Mouse (Mus musculus): ENCODE data around the gene Trpc6. TPM values are rescaled to one million over a fixed set of nuclear protein-coding genes. Genes with fewer than 3 reads are reported as not detected.

Trpc6 gene
- 0.50 and 1.1 TPM in 2 replicates for polyA plus RNA-seq (2014; fragmentation: Nextera tagmentation; extraction: Ambion mirVana)

DNA sequence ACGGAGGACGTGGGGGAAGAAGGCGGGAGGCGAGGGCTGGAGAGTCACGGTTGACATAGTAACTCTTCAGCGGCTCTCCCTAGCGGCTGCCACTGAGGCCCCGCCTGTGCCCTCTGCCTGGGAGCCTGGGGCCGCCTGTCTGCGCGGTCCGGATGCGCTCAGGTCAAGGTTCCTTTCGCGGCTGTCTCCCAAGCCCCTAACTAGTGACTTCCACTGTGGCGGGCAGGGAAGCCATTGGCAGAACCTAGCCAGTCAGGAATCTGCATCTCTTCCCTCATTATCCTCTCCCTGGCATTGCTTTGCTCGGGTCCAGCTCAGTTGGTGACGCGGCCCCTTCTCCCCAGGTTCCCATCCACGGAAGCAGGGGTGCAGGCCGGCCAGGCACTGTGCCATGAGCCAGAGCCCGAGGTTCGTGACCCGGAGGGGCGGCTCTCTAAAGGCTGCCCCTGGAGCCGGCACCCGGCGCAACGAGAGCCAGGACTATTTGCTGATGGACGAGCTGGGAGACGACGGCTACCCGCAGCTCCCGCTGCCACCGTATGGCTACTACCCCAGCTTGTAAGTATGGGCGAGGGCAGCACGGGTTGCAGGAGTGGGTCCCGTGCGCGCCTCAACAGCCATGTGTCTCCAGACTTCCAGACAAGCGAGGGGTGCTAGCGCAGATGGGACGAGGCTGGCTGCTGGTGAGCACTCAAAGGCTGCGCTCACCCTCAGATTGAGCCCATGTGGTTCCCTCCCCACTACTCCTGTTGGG is at the start of gene Trpc6:
Gene Trpc6, plus strand, starts transcription at position 102 of the 754 bp plus-strand sequence.
- peak; percentile 97 for ATAC-seq (ENCODE audit: low FRiP score, low TSS enrichment)
- H3K4me1 ChIP-seq (ENCODE audit: control insufficient read depth, insufficient read depth, low read length) = no peaks in the 10 kb centered on the region
- no peaks in the 10 kb centered on the region for H3K36me3 ChIP-seq (ENCODE audit: control insufficient read depth, insufficient read depth, low read length)
- under 1% methylated on average over 44 of the region's 44 CpGs for WGBS
- H3K27ac ChIP-seq (ENCODE audit: low read depth, low read length) = no peak within 1 kb of the TSS
- H3K9ac ChIP-seq (ENCODE audit: low read depth, low read length) = peak within 1 kb of the TSS; percentile 56
- no peaks in the 10 kb centered on the region for H3K9me3 ChIP-seq (ENCODE audit: control insufficient read depth, low read length)
- peak within 1 kb of the TSS; percentile 95 for H3K4me2 ChIP-seq (replicated peaks; ENCODE audit: low read depth, low read length)
- peak within 1 kb of the TSS; percentile 53 for H3K4me3 ChIP-seq (ENCODE audit: low read length)
- H3K27me3 ChIP-seq (ENCODE audit: control insufficient read depth, insufficient read depth, low read length) = no peaks in the 10 kb centered on the region

DNA sequence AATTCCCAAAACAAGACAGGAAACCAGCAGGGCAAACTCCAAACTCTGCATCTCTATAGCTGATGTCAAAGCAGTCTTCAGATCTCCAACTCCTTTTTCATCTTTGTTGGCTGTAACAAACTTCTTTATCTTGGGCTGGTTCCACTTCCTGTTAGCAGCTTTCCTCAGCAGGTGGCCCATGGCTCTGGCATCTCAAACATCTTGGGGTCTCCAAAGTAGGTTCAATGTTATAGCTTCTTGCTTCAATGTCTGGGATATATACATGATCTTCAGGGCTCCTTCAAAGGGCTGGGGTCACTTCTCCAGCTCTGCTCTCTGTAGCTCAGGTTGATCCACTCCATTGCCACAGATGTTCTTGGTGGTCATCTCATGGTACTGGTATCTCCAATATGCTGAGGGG is 23.0 kb upstream of the Trpc6 start:
- Histone ChIP-seq H3K4me2 (replicated peaks; ENCODE audit: low read depth, low read length) (no peak overlapping the region), H3K9ac (ENCODE audit: low read depth, low read length) (no peak overlapping the region), H3K36me3 (ENCODE audit: control insufficient read depth, insufficient read depth, low read length) (no peaks in the 10 kb centered on the region), H3K27me3 (ENCODE audit: control insufficient read depth, insufficient read depth, low read length) (no peaks in the 10 kb centered on the region), H3K27ac (ENCODE audit: low read depth, low read length) (no peak overlapping the region), H3K9me3 (ENCODE audit: control insufficient read depth, low read length) (no peaks in the 10 kb centered on the region), H3K4me3 (ENCODE audit: low read length) (no peak overlapping the region), H3K4me1 (ENCODE audit: control insufficient read depth, insufficient read depth, low read length) (no peaks in the 10 kb centered on the region)
- ATAC-seq (ENCODE audit: low FRiP score, low TSS enrichment) = no peak

DNA sequence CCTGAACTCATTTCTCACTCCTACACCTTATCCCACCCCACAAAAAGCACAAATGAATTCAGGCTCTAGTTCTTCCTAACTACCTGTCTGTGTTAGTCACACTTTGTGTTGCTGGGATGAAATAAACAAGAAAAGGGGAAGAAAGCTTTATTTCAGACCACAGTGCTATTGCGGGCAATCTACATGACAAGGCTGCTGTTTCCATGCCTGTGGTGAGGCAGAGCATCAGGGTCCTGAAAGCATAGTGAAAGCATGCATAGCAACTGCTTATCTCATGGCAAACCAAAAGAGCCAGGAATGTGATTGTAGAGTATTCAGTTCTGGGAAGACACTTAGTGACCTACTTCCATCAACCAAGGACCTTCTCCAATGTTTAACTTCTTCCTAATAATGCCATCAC is 10.3 kb upstream of the Trpc6 start:
- Histone ChIP-seq H3K27me3 (ENCODE audit: control insufficient read depth, insufficient read depth, low read length) (no peaks in the 10 kb centered on the region), H3K9ac (ENCODE audit: low read depth, low read length) (no peak overlapping the region), H3K27ac (ENCODE audit: low read depth, low read length) (no peak overlapping the region), H3K4me2 (replicated peaks; ENCODE audit: low read depth, low read length) (no peak overlapping the region), H3K36me3 (ENCODE audit: control insufficient read depth, insufficient read depth, low read length) (no peaks in the 10 kb centered on the region), H3K4me1 (ENCODE audit: control insufficient read depth, insufficient read depth, low read length) (no peaks in the 10 kb centered on the region), H3K4me3 (ENCODE audit: low read length) (no peak overlapping the region), H3K9me3 (ENCODE audit: control insufficient read depth, low read length) (no peaks in the 10 kb centered on the region)
- WGBS = 90% methylated on average over 1 of the region's 1 CpGs
- ATAC-seq (ENCODE audit: low FRiP score, low TSS enrichment) = no peak

DNA sequence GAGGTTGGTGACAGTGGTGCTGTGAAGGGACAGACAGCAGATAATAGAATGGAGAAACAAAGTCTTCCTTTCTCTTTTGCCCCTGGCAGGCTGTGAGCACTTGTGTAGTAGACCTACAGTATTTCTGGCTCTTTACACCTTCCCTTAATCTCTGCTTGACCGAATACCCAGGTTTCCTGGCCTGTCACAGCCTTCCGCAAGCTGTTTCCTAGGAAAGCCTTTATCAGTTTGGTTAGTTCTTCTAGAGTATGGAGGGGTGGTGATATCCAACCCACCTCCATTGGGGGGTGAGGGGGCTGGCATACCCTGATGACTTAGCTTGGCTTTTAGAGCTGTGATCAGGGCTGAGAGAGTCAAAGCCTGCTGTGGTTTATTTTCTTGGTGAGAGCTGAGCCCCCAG is 1.3 kb downstream of the Trpc6 start:
- ATAC-seq (ENCODE audit: low FRiP score, low TSS enrichment) = no peak
- 69% methylated on average over 2 of the region's 2 CpGs for WGBS
- H3K4me1 ChIP-seq (ENCODE audit: control insufficient read depth, insufficient read depth, low read length) = no peaks in the 10 kb centered on the region
- no peak overlapping the region for H3K4me2 ChIP-seq (replicated peaks; ENCODE audit: low read depth, low read length)
- no peaks in the 10 kb centered on the region for H3K9me3 ChIP-seq (ENCODE audit: control insufficient read depth, low read length)
- no peak overlapping the region for H3K4me3 ChIP-seq (ENCODE audit: low read length)
- no peaks in the 10 kb centered on the region for H3K36me3 ChIP-seq (ENCODE audit: control insufficient read depth, insufficient read depth, low read length)
- no peak overlapping the region for H3K27ac ChIP-seq (ENCODE audit: low read depth, low read length)
- H3K27me3 ChIP-seq (ENCODE audit: control insufficient read depth, insufficient read depth, low read length) = no peaks in the 10 kb centered on the region
- no peak overlapping the region for H3K9ac ChIP-seq (ENCODE audit: low read depth, low read length)

DNA sequence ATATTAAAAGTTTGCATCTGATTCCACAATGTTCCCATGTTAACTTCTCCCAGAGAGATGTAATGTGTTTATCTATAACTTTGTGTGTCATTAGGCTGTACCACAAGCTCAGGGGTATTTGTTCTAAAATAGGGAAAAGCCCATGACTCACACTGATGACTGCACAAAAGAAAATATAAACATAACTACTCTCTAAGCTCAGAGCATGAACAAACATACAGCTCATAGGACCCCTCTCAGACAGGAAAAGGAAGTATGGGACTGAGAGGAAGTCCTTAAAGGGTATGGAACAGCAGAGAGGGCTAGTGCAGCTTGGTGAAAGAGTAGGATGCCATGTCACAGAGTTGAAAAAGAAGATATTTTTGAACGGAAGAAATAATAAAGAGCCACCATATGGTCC is 14.6 kb downstream of the Trpc6 start:
- Histone ChIP-seq H3K4me2 (replicated peaks; ENCODE audit: low read depth, low read length) (no peak overlapping the region), H3K36me3 (ENCODE audit: control insufficient read depth, insufficient read depth, low read length) (no peaks in the 10 kb centered on the region), H3K27ac (ENCODE audit: low read depth, low read length) (no peak overlapping the region), H3K4me3 (ENCODE audit: low read length) (no peak overlapping the region), H3K9me3 (ENCODE audit: control insufficient read depth, low read length) (no peaks in the 10 kb centered on the region), H3K9ac (ENCODE audit: low read depth, low read length) (no peak overlapping the region), H3K4me1 (ENCODE audit: control insufficient read depth, insufficient read depth, low read length) (no peaks in the 10 kb centered on the region), H3K27me3 (ENCODE audit: control insufficient read depth, insufficient read depth, low read length) (no peaks in the 10 kb centered on the region)
- no peak for ATAC-seq (ENCODE audit: low FRiP score, low TSS enrichment)
- 68% methylated on average over 1 of the region's 1 CpGs for WGBS

DNA sequence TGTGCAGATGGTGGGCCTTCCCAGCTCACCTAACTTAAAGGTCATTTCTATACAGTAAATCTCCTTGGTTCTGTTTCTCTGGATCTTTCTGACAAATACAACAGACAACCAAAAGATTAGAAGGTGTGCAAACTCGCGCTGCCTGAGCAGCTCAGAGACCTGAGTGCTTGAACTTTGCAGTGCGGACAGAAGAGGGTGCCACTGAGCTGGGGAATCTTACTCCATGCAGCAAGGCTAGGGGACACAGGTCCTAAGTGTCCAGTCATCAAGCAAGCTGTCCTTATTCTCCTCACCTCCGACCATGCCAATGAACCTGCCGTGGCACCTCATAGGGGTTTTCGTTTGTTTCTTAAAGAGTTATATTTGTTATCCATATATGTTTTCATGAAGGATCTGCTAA is 48.7 kb downstream of the Trpc6 start:
- 0 out of 2 replicates have a peak, but pooled peaks have one; percentile 73 for ATAC-seq (ENCODE audit: low FRiP score, low TSS enrichment)

DNA sequence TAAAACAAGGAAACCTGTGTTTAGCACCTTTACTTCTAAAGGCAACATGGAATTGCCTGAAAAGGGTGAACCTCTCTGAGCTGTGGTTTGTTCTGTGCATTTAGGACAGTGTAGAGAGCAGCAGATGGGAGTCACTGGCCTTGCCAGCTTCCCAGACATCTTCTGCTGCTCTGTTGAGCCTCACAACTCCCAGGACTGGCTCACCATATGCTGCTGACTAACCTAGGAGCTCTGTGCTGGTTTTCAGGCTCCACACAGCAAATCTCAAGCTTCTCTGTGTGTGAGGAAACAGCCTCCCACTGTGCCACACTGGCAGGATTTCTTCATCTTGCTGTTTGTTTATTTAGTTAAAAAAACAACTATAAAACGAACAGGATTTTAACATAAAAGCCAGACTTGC is 53.1 kb downstream of the Trpc6 start:
- H3K36me3 ChIP-seq (ENCODE audit: control insufficient read depth, insufficient read depth, low read length) = no peaks in the 10 kb centered on the region
- H3K4me2 ChIP-seq (replicated peaks; ENCODE audit: low read depth, low read length) = no peak overlapping the region
- no peak for ATAC-seq (ENCODE audit: low FRiP score, low TSS enrichment)
- H3K9me3 ChIP-seq (ENCODE audit: control insufficient read depth, low read length) = no peaks in the 10 kb centered on the region
- H3K4me3 ChIP-seq (ENCODE audit: low read length) = no peak overlapping the region
- H3K9ac ChIP-seq (ENCODE audit: low read depth, low read length) = no peak overlapping the region
- H3K27me3 ChIP-seq (ENCODE audit: control insufficient read depth, insufficient read depth, low read length) = no peaks in the 10 kb centered on the region
- H3K4me1 ChIP-seq (ENCODE audit: control insufficient read depth, insufficient read depth, low read length) = no peaks in the 10 kb centered on the region
- 35% methylated on average over 1 of the region's 1 CpGs for WGBS
- no peak overlapping the region for H3K27ac ChIP-seq (ENCODE audit: low read depth, low read length)

More for the DNA sequence above, 48.7 kb downstream of the Trpc6 start:
- no peak overlapping the region for H3K9ac ChIP-seq (ENCODE audit: low read depth, low read length)
- H3K36me3 ChIP-seq (ENCODE audit: control insufficient read depth, insufficient read depth, low read length) = no peaks in the 10 kb centered on the region
- H3K4me2 ChIP-seq (replicated peaks; ENCODE audit: low read depth, low read length) = no peak overlapping the region
- H3K27me3 ChIP-seq (ENCODE audit: control insufficient read depth, insufficient read depth, low read length) = no peaks in the 10 kb centered on the region
- H3K27ac ChIP-seq (ENCODE audit: low read depth, low read length) = no peak overlapping the region
- H3K4me3 ChIP-seq (ENCODE audit: low read length) = no peak overlapping the region
- no peaks in the 10 kb centered on the region for H3K9me3 ChIP-seq (ENCODE audit: control insufficient read depth, low read length)
- WGBS = 53% methylated on average over 6 of the region's 6 CpGs
- no peaks in the 10 kb centered on the region for H3K4me1 ChIP-seq (ENCODE audit: control insufficient read depth, insufficient read depth, low read length)

DNA sequence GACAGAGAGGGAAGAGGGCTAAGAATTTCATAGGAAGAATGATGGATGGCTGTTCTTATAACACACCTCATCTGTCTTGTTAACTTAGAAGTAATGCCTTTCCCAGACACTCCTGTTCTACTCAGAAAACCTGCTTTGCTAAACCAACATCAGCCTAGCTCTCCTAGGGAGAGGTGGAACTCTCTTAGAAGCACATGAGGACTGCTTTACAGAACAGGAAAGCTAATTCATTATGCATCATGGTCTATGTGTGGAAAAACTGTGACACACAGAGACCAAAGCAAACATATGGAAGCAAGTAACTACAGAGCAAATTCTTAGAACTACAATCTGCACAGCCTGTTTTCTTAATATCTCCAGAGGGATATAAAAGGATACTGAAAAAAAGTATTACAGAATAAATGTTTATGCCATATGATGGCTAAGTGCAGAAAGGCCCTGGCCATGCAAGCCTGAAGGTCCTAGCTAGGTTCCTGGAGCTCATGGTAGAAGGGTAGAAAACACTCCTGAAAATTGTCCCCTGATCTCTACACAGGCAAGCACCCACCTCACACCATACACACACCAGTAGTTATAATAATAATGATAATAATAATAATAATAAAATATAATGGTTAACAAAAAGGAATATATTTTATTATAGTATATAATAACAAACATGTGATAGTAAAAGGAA is 63.0 kb downstream of the Trpc6 start:
- no peaks in the 10 kb centered on the region for H3K4me1 ChIP-seq (ENCODE audit: control insufficient read depth, insufficient read depth, low read length)
- H3K4me3 ChIP-seq (ENCODE audit: low read length) = no peak overlapping the region
- H3K9me3 ChIP-seq (ENCODE audit: control insufficient read depth, low read length) = no peaks in the 10 kb centered on the region
- no peak overlapping the region for H3K4me2 ChIP-seq (replicated peaks; ENCODE audit: low read depth, low read length)
- no peak overlapping the region for H3K9ac ChIP-seq (ENCODE audit: low read depth, low read length)
- no peak for ATAC-seq (ENCODE audit: low FRiP score, low TSS enrichment)
- H3K27me3 ChIP-seq (ENCODE audit: control insufficient read depth, insufficient read depth, low read length) = no peaks in the 10 kb centered on the region
- H3K36me3 ChIP-seq (ENCODE audit: control insufficient read depth, insufficient read depth, low read length) = no peaks in the 10 kb centered on the region
- no peak overlapping the region for H3K27ac ChIP-seq (ENCODE audit: low read depth, low read length)

DNA sequence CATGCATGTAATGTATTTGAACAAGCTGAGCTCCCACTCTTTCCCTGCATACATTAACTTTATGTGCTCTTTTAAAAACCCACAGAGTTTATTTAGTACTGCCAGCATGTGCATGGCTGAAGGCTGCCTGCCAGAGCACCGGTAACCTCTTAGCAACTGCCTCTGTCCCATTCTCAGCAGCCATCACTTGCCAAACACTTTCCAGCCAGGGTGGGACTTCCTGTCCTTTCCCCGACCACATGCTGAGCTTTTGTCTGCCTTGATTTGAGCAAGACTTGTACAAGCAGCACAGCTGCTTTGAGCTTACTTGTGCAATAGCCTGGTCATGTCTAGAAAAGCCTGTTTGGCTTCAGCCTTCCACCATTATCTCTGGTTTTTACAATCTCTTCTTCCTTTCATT is 90.4 kb downstream of the Trpc6 start:
- Histone ChIP-seq H3K27ac (ENCODE audit: low read depth, low read length) (no peak overlapping the region), H3K9me3 (ENCODE audit: control insufficient read depth, low read length) (no peaks in the 10 kb centered on the region), H3K4me1 (ENCODE audit: control insufficient read depth, insufficient read depth, low read length) (no peaks in the 10 kb centered on the region), H3K9ac (ENCODE audit: low read depth, low read length) (no peak overlapping the region), H3K4me2 (replicated peaks; ENCODE audit: low read depth, low read length) (no peak overlapping the region), H3K27me3 (ENCODE audit: control insufficient read depth, insufficient read depth, low read length) (no peaks in the 10 kb centered on the region), H3K36me3 (ENCODE audit: control insufficient read depth, insufficient read depth, low read length) (no peaks in the 10 kb centered on the region), H3K4me3 (ENCODE audit: low read length) (no peak overlapping the region)
- ATAC-seq (ENCODE audit: low FRiP score, low TSS enrichment) = no peak
- WGBS = 50% methylated on average over 2 of the region's 2 CpGs

All from kidney, embryonic 14.5 days (tissue).